Mouse (Mus musculus): ENCODE measurements around the gene Mettl9.

DNA sequence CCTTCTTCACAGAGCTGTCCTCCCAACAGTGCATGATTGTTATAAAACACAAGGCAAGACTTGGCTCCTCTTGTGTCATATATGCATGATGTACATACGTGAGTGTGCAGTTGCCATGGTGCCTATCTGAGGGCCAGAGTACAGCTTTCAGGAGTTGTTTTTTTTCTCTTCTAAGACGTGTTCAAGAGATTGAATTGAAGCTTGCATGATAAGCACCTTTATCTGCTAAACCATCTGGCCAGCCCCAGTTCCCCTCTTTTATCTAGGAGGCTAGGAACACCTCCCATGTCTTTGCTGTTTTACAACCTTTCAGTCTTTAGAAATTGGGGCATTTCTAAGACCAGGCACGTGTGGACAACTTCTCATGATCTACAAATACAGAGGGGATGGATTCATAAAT lies 77.5 kb downstream of the Mettl9 start:
- TF ChIP-seq MAFK (IDR thresholded peaks at IDR 0.05; ENCODE audit: insufficient read depth, low read depth, low read length) (no peak), ZC3H11A (IDR thresholded peaks at IDR 0.05; ENCODE audit: borderline replicate concordance, low read depth, low read length) (no peak), HCFC1 (IDR thresholded peaks at IDR 0.05; ENCODE audit: borderline replicate concordance, insufficient read depth, low read length) (no peak), CHD2 (IDR thresholded peaks at IDR 0.05; ENCODE audit: low read depth, low read length) (no peak)

All from ES-E14 (cell line).